Mouse (Mus musculus) kidney, embryonic 14.5 days (tissue): Measurements from ENCODE around the gene Cdh13. TPM values are rescaled to one million over a fixed set of nuclear protein-coding genes. Genes with fewer than 3 reads are reported as not detected.
A peak's percentile ranks its signal among the peaks of the same experiment; 100 is the strongest.

ENCODE experiments used
- ATAC-seq: fragments of 200-750 bp; cut with Nextera tagmentation; 2 replicates; pipeline ENCODE4 v1.8.0; 2017; ENCODE audit warnings: moderate number of reproducible peaks, mild to moderate bottlenecking, moderate TSS enrichment, moderate library complexity; ENCODE audit not compliant: low FRiP score, low TSS enrichment
- H3K27ac ChIP-seq: fragments of 300-500 bp; sonication (generic); 2 replicates; pipeline ENCODE4 v1.5.1; 2014; ENCODE audit warnings: low read depth, mild to moderate bottlenecking, low read length, moderate library complexity, mixed read lengths
- H3K27me3 ChIP-seq: fragments of 300-500 bp; sonication (generic); 2 replicates; pipeline ENCODE4 v1.6.1; 2014; ENCODE audit warnings: mild to moderate bottlenecking, low read length; ENCODE audit not compliant: control insufficient read depth, insufficient read depth
- H3K36me3 ChIP-seq: fragments of 300-500 bp; sonication (generic); 2 replicates; pipeline ENCODE4 v1.6.1; 2014; ENCODE audit warnings: low read length, mixed read lengths; ENCODE audit not compliant: control insufficient read depth, insufficient read depth
- H3K4me1 ChIP-seq: fragments of 300-500 bp; sonication (generic); 2 replicates; pipeline ENCODE4 v1.6.1; 2014; ENCODE audit warnings: low read length, mixed read lengths; ENCODE audit not compliant: control insufficient read depth, insufficient read depth
- H3K4me2 ChIP-seq: fragments of 300-500 bp; sonication (generic); replicated peaks from 2 replicates; pipeline ENCODE4 v1.6.1; 2014; ENCODE audit warnings: low read depth, mild to moderate bottlenecking, low read length
- H3K4me3 ChIP-seq: fragments of 300-500 bp; sonication (generic); 2 replicates; pipeline ENCODE4 v1.5.1; 2014; ENCODE audit warnings: mild to moderate bottlenecking, low read length
- H3K9ac ChIP-seq: fragments of 300-500 bp; sonication (generic); 2 replicates; pipeline ENCODE4 v1.6.1; 2014; ENCODE audit warnings: low read depth, mild to moderate bottlenecking, low read length, moderate library complexity
- H3K9me3 ChIP-seq: fragments of 300-500 bp; sonication (generic); 2 replicates; pipeline ENCODE4 v1.6.1; 2016; ENCODE audit warnings: low read length; ENCODE audit not compliant: control insufficient read depth
- WGBS: fragments of 180-500 bp; shearing (Covaris S2); extraction: QIAGEN DNeasy Blood & Tissue Kit; methylation state at CpG from one replicate; pipeline ENCODE4 v1.1.7; 2014; 5-methylcytosine and 5-hydroxymethylcytosine counted together
- polyA plus RNA-seq: library from polyadenylated mRNA; unstranded; fragments of >200 nt; fragmentation: Nextera tagmentation; extraction: Ambion mirVana; gene quantifications from 2 replicates; pipeline ENCODE4 v1.2.1, GENCODE M21; 2014

Cdh13 gene
- polyA plus RNA-seq, 1 experiment from 2014 or later, result 3.1 TPM

DNA sequence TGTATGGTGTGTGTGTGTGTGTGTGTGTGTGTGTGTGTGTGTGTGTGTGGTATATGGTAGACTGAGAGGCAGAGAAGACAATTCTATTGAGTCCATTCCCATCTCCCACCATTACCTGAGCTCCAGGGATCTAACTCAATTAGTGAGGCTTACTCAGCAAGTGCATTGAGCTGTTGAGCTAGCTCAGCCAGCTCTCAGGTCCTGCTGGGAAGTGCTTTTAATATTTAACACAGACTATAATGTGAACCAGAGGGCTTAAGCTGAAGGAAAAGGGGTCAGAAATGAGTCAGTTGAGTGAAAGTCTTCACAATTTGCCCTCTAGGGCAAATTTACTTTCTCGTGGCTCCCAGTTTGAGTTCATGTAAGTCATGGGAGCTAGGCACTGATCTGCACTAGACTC is 297.7 kb downstream of the Cdh13 start:
- no peaks in the 10 kb centered on the region for H3K27me3 ChIP-seq
- no peak overlapping the region for H3K27ac ChIP-seq
- H3K4me2 ChIP-seq, result no peak overlapping the region
- 58% methylated on average over 1 of the region's 1 CpGs for WGBS
- no peak for ATAC-seq
- no peak overlapping the region for H3K4me3 ChIP-seq
- H3K9me3 ChIP-seq, result no peaks in the 10 kb centered on the region
- H3K36me3 ChIP-seq, result no peaks in the 10 kb centered on the region
- no peaks in the 10 kb centered on the region for H3K4me1 ChIP-seq
- H3K9ac ChIP-seq, result no peak overlapping the region

DNA sequence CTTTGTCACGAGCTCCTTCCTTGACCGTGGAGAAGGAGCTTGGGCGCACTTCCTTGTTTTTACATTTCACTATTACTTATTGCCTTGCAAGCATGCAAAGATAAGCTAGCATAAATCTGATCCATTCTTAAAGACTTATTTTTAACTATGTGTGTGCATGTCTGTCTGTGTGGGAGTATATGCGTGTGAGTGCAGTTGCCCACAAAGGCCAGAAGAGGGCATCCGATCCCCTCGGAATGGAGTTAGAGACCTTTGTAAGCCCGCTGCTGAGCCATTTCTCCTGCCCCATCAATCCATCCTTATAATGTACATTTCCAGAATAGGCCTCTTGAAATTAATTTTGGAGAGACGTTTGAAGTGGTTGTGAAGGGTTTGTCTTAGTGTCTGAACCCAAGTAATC is 298.7 kb downstream of the Cdh13 start:
- H3K27me3 ChIP-seq, result no peaks in the 10 kb centered on the region
- no peaks in the 10 kb centered on the region for H3K36me3 ChIP-seq
- H3K9ac ChIP-seq, result no peak overlapping the region
- no peak overlapping the region for H3K27ac ChIP-seq
- no peak overlapping the region for H3K4me3 ChIP-seq
- H3K4me1 ChIP-seq, result no peaks in the 10 kb centered on the region
- 95% methylated on average over 8 of the region's 8 CpGs for WGBS
- H3K9me3 ChIP-seq, result no peaks in the 10 kb centered on the region
- H3K4me2 ChIP-seq, result no peak overlapping the region
- ATAC-seq, result no peak

DNA sequence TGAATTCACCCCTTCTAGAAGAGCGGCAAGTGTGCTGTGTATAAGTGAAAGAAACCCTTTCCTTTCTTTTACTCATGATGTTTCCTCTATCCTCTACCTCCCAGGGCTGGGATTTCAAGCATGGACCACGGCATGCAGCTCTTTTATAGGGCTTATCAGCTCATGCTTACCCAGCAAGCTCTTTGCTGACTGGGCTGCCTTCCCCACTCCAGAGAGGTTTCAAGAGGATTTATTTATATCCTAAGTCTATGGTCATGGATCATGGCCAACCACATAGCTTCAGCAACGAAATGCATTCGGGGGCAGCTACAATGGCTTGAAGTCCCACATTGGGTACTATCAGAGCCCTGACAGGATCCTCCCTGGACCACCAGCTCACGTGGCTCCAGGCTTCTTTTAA is 304.4 kb downstream of the Cdh13 start:
- 73% methylated on average over 5 of the region's 5 CpGs for WGBS
- Histone ChIP-seq H3K4me2 (no peak overlapping the region), H3K9ac (no peak overlapping the region), H3K27ac (no peak overlapping the region), H3K27me3 (no peaks in the 10 kb centered on the region), H3K4me1 (no peaks in the 10 kb centered on the region), H3K9me3 (no peaks in the 10 kb centered on the region), H3K36me3 (no peaks in the 10 kb centered on the region), H3K4me3 (no peak overlapping the region)
- no peak for ATAC-seq

DNA sequence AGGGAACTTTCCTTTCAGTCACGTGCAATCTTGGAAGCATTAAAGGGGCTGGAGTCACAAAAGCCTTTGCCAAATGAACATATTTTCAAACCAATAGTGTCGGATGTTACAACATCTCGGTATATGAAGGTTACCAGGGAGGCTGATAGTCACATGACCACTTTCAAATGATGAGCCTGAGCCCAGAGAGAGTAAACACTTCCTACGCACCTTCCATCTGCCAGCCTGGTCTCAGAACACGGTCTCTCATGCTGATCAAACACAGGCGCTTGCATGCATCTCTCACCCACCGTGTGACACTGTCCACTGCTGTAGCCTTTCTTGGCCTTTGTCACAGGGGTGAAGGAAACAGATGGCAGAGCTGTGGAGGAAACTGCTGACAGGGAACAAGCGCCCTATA is 313.3 kb downstream of the Cdh13 start:
- Histone ChIP-seq H3K4me2 (no peak overlapping the region), H3K36me3 (no peaks in the 10 kb centered on the region), H3K9ac (no peak overlapping the region), H3K9me3 (no peaks in the 10 kb centered on the region; the same call in 1 of the 2 replicates), H3K27me3 (no peaks in the 10 kb centered on the region), H3K4me1 (no peaks in the 10 kb centered on the region), H3K27ac (no peak overlapping the region), H3K4me3 (no peak overlapping the region)
- 79% methylated on average over 8 of the region's 8 CpGs for WGBS
- ATAC-seq, result no peak

DNA sequence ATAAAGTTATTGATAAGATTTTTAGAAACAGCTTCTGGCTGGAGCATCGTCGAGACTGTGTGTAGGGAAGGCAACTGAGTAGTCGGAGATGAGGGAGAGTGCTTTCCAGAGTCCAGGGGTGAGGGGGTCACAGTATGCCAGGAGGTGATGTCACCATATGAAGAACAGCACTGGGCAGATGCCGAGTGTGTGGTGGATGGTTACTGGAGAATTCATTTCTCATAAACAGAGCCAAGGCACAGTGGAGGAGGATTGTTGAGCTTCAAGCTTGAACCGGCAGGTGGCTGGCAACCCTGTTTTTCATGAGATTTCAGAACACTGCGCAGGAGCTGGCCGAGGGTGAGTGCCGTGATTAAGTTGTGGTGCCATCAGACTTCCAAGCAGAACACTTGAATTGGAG is 317.8 kb downstream of the Cdh13 start:
- Histone ChIP-seq H3K27ac (no peak overlapping the region), H3K36me3 (no peaks in the 10 kb centered on the region), H3K9ac (no peak overlapping the region), H3K4me1 (no peaks in the 10 kb centered on the region), H3K27me3 (no peaks in the 10 kb centered on the region), H3K4me2 (no peak overlapping the region), H3K4me3 (no peak overlapping the region), H3K9me3 (no peaks in the 10 kb centered on the region; the same call in 1 of the 2 replicates)
- 76% methylated on average over 8 of the region's 8 CpGs for WGBS
- 0 out of 2 replicates have a peak, but pooled peaks have one; percentile 40 for ATAC-seq

DNA sequence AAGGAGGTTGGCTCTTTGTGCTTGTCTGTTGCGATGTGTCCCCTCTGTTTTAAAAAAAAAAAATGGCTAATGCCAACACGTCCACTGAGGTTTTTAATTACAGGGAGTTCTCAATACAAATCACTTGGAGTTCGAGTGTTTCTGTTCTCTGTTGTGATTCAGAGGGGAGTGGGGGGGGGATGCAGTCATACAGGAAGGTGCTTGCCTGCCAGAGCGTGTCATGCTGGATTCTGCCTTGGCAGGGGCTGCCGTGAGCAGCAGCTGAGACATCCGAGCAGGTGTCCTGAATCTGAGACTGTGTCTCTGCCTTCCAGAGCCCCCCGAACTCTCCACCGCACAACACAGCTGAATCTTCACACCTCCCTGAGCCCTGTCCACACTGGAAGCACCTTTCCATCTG is 318.5 kb downstream of the Cdh13 start:
- 32% methylated on average over 8 of the region's 8 CpGs for WGBS
- no peaks in the 10 kb centered on the region for H3K4me1 ChIP-seq
- H3K9me3 ChIP-seq, result no peaks in the 10 kb centered on the region; the same call in 1 of the 2 replicates
- no peak overlapping the region for H3K27ac ChIP-seq
- H3K4me3 ChIP-seq, result no peak overlapping the region
- no peaks in the 10 kb centered on the region for H3K36me3 ChIP-seq
- no peaks in the 10 kb centered on the region for H3K27me3 ChIP-seq
- no peak overlapping the region for H3K9ac ChIP-seq
- ATAC-seq, result peak; percentile 91
- no peak overlapping the region for H3K4me2 ChIP-seq

DNA sequence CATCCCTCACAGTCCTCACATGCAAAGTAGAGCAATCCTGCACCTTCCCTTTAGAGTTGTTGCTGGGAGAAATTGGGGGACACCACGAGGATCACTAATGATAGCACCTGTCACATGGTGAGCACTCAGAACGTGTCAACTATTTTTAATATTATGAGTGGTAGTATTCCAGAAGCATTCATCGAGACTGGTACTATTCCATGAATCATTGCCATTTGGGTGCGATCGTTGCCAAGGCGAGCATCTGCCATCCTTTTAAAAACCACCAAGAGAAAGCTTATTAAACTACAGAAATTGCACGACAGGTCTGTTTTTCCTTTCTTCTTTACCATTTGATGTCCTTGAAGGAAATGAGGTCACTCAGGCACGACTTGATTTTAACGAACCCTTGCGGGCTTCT is 328.0 kb downstream of the Cdh13 start:
- Histone ChIP-seq H3K36me3 (no peaks in the 10 kb centered on the region), H3K27me3 (no peaks in the 10 kb centered on the region), H3K9me3 (no peaks in the 10 kb centered on the region), H3K4me2 (no peak overlapping the region), H3K4me3 (no peak overlapping the region), H3K27ac (no peak overlapping the region), H3K9ac (no peak overlapping the region), H3K4me1 (no peaks in the 10 kb centered on the region)
- 75% methylated on average over 10 of the region's 10 CpGs for WGBS
- ATAC-seq, result no peak

DNA sequence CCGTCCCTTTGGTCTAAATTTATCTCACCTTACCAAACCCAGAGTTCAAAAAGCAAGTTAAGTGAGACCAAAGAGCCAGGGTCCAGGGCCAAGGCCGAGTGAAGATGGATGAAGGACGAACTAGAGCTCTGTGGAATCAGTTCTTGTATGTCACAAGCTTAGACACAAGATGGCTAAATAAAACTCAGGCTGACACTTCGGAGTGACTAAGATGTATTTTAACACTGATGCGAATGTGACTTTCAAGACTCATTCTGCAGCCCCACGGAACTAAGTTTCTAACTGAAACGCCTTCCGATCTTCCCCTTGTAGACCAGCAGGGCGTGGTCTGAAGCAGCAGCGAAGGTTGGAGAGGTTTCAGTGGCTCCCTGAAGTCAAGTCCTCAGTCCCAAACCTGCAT is 334.7 kb downstream of the Cdh13 start:
- Histone ChIP-seq H3K9me3 (no peaks in the 10 kb centered on the region), H3K27me3 (no peaks in the 10 kb centered on the region), H3K36me3 (no peaks in the 10 kb centered on the region), H3K4me1 (no peaks in the 10 kb centered on the region), H3K4me3 (no peak overlapping the region), H3K9ac (no peak overlapping the region), H3K27ac (no peak overlapping the region), H3K4me2 (no peak overlapping the region)
- WGBS, result 97% methylated on average over 10 of the region's 10 CpGs
- ATAC-seq, result no peak

DNA sequence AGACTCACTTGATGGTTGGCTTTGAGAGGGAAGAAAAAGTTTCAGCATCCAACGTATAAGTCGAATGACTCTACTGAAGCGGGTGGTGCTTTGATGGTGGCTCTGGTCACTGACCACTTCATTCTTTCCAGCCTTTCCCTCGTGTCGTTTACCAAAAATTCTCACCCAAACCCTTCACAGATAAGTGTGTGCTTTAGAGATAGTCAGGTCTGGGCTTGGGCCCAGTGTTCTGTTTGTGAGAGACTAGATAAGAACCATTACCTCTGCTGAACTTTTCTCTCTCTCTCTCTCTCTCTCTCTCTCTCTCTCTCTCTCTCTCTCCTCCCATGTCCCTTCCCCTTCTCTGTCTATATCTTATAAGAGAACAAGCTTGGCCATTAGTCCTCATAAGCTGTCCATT is 342.9 kb downstream of the Cdh13 start:
- no peak overlapping the region for H3K4me2 ChIP-seq
- 90% methylated on average over 5 of the region's 5 CpGs for WGBS
- no peaks in the 10 kb centered on the region for H3K9me3 ChIP-seq

DNA sequence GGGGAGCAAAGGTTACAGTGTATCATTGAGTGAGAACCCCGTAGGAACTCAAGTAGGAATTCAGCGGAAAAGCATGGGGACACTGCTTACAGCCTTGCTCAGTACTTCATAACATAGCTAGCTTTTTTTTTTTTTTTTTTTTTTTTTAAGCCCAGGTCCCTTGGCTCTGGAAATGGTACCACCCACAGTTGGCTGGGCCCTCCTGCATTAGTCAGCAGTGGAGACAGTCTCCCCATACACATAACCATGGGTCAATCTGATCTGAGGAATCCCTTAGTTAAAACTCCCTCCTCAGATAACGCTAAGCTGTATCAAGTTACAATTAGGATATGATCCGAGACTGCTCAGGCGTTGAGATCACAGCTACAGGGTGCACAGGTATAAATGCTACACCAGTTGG is 344.2 kb downstream of the Cdh13 start:
- WGBS, result 63% methylated on average over 5 of the region's 5 CpGs

More for the DNA sequence above, 342.9 kb downstream of the Cdh13 start:
- Histone ChIP-seq H3K27me3 (no peaks in the 10 kb centered on the region), H3K36me3 (no peaks in the 10 kb centered on the region), H3K27ac (no peak overlapping the region), H3K9ac (no peak overlapping the region), H3K4me1 (no peaks in the 10 kb centered on the region), H3K4me3 (no peak overlapping the region)
- no peak for ATAC-seq

More for the DNA sequence above, 344.2 kb downstream of the Cdh13 start:
- H3K9me3 ChIP-seq, result no peaks in the 10 kb centered on the region
- no peaks in the 10 kb centered on the region for H3K36me3 ChIP-seq
- H3K27me3 ChIP-seq, result no peaks in the 10 kb centered on the region
- no peak for ATAC-seq
- H3K4me2 ChIP-seq, result no peak overlapping the region
- no peak overlapping the region for H3K9ac ChIP-seq
- no peaks in the 10 kb centered on the region for H3K4me1 ChIP-seq
- no peak overlapping the region for H3K27ac ChIP-seq
- H3K4me3 ChIP-seq, result no peak overlapping the region
